Mouse (Mus musculus) 3134 (cell line): ENCODE measurements around the gene Rai14.

Experiments
- DNase-seq: peaks from one replicate; pipeline ENCODE4 v3.0.0-alpha.2; 2011; ENCODE audit warnings: low spot score; ENCODE audit not compliant: insufficient read length; ENCODE audit errors: extremely low read depth

Gene Rai14

DNA sequence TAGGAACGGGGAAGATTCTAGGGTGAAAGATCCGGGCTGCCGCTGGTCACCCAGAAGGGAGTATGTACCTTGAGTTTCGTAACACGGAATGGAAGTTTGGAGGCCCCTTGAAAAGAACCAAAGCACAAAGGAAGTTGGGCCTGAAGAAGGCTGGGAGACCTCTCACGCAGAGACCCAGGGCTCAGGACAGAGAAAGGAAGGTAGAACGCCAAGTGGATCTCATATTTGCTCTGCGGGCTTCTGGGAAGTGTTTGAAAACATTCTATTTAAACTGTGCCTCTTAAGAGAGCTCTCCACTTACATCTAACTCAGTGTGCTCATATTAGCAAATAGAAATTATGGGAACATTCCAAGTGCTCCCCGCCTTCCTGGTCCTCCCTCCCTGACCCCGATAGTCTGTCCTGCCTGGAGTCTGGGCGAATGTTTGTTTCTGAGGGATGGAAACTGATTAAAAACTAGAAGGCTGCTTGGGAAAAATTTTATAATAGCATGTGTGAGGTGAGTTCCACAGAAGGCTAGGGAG, 6.9 kb upstream of the Rai14 start:
- no peak for DNase-seq

DNA sequence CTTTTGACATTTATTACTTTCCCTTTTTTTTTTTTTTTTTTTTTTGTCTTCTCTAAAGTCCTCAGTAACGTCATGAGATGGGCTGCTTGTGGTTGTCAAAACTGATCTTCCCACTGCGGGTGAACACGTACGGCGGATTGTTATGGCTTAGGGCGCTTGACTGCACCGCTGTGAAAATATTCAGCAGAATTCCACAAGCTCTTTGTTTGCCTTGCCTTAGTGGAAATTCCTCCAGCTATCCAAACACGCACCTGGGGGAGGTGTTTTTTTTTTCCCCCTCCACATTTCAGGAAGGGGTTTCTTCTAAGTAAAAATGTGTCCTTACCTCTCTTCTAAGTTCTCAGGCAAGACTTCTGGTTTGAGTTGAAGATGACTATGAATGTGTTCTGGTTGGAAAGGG, 6.2 kb upstream of the Rai14 start:
- DNase-seq, result no peak

DNA sequence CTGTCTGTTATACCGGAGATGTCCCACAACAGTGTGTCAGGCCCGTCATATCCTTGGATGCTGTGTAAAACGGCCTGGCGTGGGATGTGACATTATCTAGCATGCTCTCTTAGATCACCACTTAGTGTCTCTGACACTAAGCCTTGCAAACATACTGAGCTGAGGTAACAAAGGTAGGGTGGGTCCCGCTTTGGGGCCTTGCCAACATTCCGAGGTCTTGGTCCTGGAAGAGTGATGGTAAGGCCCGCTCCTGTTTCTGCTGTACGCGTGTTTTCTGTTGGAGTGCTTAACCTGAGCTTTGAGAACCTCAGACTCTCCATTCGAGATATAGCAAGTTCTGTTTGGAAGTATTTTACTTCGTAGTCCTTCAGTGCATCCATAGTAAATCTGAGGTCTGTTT, 5.8 kb upstream of the Rai14 start:
- DNase-seq, result no peak

DNA sequence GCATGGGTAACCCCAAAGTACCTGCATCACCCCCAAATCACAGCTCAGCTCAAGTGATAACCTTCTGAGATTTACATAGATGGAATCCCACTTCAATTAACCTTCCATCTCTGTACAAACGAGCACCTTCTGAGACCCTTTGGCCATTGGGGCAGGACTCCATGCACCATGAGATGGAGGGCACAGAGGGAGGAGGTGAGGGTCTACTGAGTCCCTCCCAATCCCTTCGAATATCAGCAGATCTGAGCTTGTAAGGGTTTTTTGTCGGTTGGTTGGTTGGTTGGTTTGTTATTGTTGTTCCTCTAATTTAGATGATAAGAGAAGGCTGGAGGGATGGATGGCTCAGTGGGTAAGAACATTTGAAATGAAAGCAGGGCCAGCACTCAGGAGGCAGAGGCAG, 5.1 kb upstream of the Rai14 start:
- DNase-seq, result no peak

DNA sequence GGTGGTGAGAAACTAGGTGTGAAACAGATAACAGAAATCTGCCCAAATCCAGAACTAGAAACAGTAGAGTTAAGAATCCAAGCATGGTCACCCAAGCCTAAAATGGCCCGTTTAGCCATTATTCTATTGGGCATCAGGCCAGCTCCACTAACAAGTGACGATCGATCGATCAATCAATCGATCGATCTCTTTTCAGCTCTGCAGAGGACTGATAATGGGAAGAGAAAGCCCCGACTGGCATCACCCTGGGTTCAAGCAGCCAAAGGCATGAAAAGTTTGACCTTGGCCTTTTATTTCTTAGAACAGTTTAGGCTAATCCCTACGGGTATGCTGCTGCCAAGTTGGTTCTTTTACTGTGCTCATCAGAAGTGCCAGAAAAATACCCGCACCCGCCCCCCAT, 4.3 kb upstream of the Rai14 start:
- DNase-seq, result no peak

DNA sequence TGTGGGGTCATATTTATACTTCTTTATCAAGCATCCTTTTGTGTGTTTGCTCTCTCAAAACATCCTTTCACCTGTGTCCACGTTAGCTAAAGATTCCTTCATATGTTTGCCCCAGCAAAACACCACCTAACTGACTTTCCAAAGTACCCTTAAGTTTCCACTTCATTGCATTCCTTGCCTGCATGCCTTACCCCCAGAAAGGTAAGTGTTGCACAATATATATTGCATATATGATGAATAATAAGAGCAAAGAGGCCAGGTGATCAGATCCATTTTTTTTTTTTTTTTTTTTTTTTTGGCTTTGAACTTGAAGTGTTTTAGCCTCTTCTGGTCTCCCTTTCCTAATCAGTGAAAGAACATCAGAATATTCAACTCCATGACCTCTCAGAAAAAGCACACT, 2.9 kb upstream of the Rai14 start:
- no peak for DNase-seq

DNA sequence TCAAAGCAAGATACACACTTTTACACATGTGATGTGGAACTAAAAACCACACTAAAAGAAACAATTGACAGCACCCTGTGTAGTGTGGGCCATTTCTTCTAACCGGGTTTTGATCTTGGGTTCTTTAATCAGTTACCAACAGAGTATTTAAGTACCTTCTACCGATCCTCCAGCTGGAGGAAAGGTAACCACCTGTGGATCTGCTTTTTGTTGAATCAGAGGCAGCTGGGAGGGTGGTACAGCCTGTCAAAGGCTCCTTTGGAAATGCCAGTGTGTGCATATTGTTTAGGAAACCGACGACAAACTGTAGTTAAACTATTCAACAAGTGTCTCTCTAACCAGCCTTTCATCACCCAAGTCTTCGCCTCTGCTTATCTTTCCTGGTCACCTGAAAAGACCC, 1.5 kb upstream of the Rai14 start:
- DNase-seq, result no peak

DNA sequence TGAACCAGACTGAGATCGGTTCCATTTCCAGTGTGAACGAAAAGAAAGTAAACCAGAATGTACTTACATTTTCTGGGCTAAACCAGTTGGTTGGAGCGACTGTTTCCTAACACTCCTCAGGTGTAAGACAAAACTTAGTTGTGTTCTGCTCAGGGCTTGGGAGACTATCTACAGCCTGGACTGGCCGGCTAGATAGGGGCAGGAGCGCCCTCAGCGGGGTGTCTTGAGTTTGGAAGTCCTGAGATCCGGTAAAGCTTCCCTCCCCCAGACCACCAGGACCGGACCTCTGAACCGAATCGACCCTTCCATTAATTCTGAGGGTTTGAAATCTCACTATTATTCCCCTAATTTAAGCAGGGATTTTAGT, 698 bp upstream of the Rai14 start:
- DNase-seq, result no peak

DNA sequence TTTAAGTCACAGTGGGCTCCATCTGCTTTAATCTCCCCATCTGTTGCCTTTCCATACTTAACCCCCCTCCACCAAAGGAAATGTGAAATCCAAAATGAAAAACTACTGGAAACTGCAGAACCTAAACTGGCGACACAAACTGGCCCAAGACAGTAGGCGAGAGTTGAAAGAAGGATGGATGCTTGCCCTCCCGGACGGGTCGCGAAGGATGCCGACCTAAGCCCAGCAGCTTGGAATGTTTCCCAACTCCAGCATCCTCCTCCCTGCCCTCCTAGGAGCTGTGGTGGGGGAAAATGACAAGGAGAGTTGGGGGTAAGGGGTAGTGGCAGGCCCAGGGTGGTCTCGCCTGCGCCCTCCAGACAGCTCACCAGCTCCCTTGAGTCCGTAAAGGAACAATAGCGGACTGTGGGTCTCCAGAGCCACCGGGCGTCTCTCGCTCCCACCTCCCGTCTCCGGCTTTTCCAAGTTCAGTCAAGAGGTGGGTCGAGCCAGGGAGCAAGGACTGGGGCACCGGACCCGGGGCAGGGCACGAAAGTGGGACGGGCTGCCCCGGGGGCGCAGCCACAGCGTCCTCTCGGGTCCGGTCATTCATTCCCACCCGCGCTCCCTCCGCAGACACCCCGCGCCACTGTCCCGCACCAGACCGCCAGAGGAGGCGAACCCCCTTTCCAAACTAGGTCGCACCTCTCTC, 653 bp downstream of the Rai14 start:
- DNase-seq, result peak; percentile 61

DNA sequence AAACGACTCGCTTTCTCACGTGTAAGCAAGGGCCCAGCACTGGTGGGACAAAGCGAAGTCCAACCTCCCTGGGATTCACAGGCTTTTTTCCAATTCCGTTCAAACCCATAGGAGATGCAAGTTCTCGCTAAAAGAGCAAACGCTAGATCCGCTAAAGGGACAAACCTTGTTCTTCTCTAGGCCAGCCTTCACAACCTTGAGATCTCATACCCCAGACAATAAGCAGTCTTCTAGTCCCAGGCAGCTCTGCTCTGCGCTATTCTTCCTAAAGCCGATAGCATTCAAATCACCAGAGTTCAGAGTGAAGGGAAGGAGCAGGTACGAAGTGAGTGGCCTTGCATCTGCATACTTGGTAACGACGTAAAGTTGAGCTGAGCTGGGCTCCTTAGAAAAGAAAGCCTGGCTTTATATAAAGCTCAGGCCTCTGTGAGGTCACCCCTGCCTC, 1.2 kb downstream of the Rai14 start:
- DNase-seq, result no peak

DNA sequence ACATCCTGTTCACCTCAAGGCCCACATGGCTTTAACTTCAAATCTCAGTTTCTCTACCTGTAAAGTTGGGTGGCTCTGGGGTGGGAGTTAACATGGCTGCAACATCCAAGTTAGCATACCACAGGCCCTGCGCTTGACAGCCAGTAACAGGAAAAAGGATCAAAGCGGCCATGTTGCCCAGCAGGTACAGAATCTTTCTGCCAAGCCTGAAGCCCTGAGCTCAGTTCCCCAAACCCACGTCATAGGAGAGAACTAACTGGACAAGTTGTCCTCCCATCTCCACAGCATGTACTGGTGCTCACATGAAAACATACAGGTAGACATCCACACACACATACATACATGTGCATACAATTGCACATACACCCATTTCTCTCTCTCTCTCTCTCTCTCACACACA, 2.1 kb downstream of the Rai14 start:
- no peak for DNase-seq

DNA sequence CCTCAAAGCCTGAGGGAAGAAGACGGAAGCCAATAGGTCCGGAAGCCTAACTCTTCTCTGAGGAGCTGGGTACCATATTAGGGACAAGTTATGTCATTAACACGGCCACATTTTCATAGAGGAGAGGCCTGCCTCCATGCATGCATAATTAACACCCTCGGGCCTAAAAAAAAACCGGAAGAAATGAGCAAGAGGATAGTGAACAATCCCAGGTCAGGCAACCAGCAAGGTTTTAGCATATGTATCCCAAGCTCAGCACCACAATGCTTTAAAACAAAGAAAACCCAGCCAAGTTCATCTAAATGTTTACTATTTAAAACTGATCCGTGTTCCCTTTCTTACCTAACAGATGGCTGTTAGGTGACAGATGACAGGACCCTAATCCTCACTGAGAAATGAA, 3.2 kb downstream of the Rai14 start:
- no peak for DNase-seq

DNA sequence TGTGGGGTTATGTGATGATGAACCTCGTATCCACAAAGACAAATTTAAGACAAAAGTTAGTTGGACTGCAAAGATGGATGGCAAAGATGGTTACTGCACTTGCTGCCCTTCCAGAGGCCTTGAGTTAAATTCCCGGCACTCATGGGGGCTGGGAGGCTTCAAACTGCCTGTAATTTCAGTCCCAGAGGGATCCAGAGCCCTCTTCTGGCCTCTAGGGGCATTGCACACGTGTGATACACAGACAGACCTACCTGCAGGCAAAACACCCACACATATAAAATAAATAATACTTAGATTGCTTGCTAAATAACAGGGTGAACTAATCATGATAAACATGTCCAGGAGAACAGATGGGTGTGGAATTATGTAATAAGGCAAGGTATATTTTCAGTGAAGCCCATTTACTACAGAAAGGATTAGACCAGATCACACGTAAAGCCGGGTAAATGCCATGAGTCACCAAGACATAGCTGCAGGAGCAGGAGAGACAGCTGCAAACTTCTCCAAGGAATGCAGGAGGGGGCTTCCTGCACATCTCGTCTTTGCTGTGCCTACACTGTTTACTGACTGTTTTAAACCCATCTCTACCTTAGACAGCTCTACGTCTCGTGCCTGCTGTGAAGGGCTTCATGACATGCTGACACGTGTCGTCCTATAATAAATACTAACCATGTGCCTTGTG, 5.7 kb downstream of the Rai14 start:
- no peak for DNase-seq

DNA sequence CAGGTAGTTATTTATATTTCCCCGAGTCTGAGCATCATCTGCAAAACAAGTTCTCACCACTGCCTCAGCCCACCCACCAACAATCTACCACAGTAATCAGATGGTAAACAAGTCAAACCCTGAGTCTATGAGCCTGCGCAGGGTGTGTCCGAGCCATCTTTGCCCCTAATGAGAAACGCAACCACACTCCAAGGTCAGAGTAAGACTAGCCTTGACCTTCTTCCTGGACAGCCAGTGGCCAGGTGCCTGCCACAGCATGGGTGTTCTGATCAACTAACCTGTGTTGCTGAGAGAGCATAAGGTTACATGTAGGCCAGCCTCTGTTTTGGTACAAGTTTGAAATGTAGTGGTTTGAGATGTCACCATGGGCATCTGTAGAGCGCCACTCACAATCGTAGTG, 7.3 kb downstream of the Rai14 start:
- no peak for DNase-seq

DNA sequence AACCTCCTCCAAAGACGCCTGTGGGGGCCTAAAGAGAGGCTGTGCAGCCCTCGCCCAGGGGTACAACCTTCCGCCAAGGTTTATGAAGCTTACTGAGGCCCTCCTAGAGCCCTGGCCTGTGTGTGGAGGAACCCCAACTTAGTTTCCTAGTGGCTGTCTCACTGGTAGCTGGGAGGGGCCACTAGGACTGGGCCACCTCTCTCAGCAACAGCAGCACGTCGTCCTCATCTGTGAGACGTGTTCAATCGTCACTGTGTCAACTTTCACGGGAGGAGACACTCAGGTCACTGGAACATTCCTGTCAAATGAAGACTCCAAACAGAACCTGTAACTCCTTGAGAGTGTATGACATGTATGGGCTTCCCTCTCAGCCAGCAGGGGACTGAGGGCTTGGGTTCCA, 8.0 kb downstream of the Rai14 start:
- DNase-seq, result no peak

DNA sequence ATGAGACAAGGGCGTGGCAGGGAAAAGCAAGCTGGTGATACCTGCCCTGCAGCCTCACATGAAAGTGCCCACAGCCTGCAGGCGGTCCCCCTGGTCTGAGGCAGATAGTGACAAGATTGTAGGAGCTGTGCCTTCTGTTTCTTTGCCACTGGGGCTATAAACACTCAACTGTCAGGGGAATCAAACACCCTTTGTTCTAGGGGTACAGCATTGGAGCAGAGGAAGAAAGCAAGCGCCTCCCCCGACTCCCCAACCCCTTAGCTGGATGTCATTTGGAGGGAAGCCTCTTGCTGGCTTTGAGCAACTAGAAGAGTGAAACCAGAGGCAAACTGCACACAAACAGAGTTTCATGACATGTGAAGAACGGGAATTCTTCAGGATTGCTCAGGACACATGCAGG, 8.7 kb downstream of the Rai14 start:
- DNase-seq, result no peak

DNA sequence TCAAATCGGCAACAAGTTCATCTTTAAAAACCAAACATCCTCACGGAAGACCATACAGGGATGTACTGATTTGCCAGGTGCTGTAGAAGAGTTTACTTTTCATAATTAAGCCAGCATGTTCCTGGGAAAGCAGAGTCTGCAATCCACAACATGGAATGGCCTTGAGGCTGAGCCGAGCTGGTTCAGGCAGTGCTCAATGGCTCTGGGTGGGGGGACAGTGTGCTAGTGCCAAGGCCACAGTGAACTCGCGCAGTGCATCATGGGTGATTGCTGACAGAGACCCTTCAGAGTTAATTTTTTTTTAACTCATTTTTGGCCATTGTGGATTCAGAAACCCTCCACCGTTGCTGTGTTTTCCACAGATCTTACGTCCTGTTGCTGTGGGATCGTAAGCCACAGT, 10.1 kb downstream of the Rai14 start:
- no peak for DNase-seq

DNA sequence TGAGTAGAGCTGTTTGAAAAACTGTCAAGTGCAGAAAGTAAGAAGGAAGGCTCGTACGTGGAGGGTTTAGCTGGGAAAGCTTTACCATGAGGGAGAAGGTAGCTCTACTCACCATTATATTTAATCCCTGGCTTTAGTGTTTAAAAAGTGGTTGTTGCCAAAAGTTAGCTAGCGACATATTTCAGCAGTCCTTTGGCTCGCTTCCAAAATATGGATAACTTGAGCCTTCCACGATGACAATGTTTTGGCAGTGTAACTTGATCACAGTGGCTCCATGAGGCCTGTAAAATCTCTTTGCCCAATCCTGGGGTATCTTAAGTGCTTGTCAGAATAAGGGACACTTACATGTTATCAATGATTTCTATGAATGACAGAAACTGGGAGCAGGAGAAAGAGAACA, 12.9 kb downstream of the Rai14 start:
- no peak for DNase-seq

DNA sequence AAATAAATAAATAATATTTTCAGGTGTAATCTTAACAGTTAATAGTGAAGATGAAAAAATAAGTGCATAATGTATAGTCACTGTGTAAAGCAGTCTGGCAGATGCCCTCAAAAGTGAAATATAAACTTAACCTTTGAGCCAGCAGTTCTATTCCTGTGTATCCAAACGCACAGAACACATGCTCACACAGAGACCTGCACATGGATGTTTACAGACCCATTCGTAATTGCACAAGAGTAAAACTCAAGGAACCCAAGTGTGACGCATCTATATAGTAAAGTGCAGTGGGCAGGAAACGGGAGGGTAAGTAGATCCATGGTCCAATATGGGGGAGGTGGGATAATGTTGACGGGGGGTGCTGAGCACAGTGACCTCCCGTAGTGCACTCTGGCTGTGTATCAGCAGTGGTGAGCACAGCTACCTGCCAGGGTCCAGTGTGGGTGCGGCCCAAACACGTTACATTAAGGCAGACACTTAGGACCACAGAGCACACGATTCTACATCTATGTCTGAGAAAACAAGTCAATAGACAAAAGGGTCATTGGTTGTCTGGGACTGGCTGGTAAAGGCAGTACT, 13.4 kb downstream of the Rai14 start:
- DNase-seq, result no peak

DNA sequence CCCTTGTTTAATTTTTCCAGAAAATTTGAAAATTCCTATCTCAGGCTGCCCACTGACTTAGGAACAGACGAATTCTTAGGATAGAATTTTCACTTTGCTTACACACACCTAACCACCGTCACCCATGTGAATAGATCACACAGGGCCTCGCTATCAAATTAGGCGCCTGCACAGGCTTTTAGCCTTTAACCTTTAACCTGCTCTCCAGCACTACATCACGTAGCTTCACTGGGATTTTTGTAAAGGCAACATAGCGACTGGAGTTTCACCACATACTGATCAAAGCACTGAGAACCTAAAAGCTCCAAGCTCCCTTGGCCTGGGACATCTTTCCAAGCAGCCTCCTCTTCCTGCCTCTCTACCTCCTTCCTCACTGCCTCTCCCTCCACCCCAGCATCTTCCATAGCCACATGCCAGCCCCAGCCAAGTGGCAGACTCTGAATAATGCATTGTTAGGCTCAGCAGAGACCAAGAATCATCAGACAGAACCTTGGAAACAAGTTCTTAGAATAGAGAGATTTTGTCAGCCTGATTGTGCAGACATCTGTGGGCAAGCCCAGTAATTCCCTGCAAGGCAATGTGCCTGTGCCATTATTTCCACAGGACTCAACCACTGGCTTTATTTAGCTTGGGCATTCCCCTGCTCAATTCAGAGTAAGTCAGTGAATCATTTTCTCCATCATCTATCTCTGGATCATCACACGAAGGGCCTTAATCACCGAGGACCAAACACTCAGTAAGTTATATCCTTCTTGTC, 17.8 kb downstream of the Rai14 start:
- no peak for DNase-seq

DNA sequence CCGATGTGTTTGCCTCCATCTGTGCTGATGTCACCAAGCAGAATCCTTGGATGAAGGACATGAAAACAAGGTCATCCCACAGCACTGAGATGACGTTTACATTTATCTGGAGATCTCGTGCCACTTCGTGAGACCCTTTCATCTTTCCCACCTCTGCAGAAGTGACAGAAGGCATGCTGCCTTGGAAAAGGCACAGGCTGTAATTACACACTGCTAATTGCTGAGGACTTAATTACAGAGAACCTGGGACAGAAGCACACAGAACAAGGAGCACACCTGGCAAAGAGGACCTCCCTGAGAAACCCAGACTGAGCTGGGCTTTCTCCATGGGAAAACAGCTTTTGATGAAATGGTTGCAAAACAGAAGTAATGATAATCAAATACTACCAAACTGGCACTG, 21.8 kb downstream of the Rai14 start:
- DNase-seq, result no peak
